Mouse (Mus musculus): ENCODE measurements around the gene Ino80d. TPM values are rescaled to one million over a fixed set of nuclear protein-coding genes. Genes with fewer than 3 reads are reported as not detected.

Gene Ino80d
- polyA plus RNA-seq, 1 experiment from 2014 or later, result 8.2 TPM

- H3K9me3 ChIP-seq (replicated peaks), result no peaks in the 10 kb centered on the region
- H3K9ac ChIP-seq (replicated peaks), result no peak overlapping the region
- no peak for ATAC-seq (ENCODE audit: low FRiP score)
Measured at GRCm38 (mm10) chr1:62947807-62948206, 166.7 kb downstream of the Ino80d start.

GRCm38 (mm10) chr1:62946987-62947386, 167.5 kb downstream of the Ino80d start:
- Histone ChIP-seq H3K27me3 (replicated peaks) (no peaks in the 10 kb centered on the region), H3K4me2 (no peak overlapping the region), H3K4me1 (peaks cover 25% of the 10 kb centered on the region), H3K9me3 (replicated peaks) (no peaks in the 10 kb centered on the region), H3K27ac (replicated peaks) (no peak overlapping the region), H3K4me3 (replicated peaks) (no peak overlapping the region), H3K36me3 (no peaks in the 10 kb centered on the region), H3K9ac (replicated peaks) (no peak overlapping the region)
- WGBS, result 46% methylated on average over 5 of the region's 5 CpGs
- no peak for ATAC-seq (ENCODE audit: low FRiP score)

More at GRCm38 (mm10) chr1:62947807-62948206, 166.7 kb downstream of the Ino80d start:
- Histone ChIP-seq H3K4me2 (no peak overlapping the region), H3K36me3 (no peaks in the 10 kb centered on the region), H3K27me3 (replicated peaks) (no peaks in the 10 kb centered on the region), H3K27ac (replicated peaks) (no peak overlapping the region), H3K4me1 (peaks cover 25% of the 10 kb centered on the region), H3K4me3 (replicated peaks) (no peak overlapping the region)

- WGBS, result 42% methylated on average over 10 of the region's 10 CpGs
Measured at GRCm38 (mm10) chr1:62934752-62935329, 179.6 kb downstream of the Ino80d start.

GRCm38 (mm10) chr1:62934100-62934513, 180.4 kb downstream of the Ino80d start:
- ATAC-seq (ENCODE audit: low FRiP score), result peak; percentile 56
- Histone ChIP-seq H3K36me3 (no peaks in the 10 kb centered on the region), H3K4me1 (peaks cover 28% of the 10 kb centered on the region), H3K4me3 (replicated peaks) (no peak overlapping the region), H3K9ac (replicated peaks) (no peak overlapping the region), H3K9me3 (replicated peaks) (no peaks in the 10 kb centered on the region), H3K27ac (replicated peaks) (peak overlapping the region; percentile 62), H3K4me2 (peak overlapping the region; percentile 32), H3K27me3 (replicated peaks) (no peaks in the 10 kb centered on the region)
- WGBS, result 23% methylated on average over 9 of the region's 9 CpGs

More at GRCm38 (mm10) chr1:62934752-62935329, 179.6 kb downstream of the Ino80d start:
- H3K9ac ChIP-seq (replicated peaks), result no peak overlapping the region
- peak overlapping the region; percentile 62 for H3K27ac ChIP-seq (replicated peaks)
- ATAC-seq (ENCODE audit: low FRiP score), result peak; percentile 43
- H3K36me3 ChIP-seq, result no peaks in the 10 kb centered on the region
- H3K27me3 ChIP-seq (replicated peaks), result no peaks in the 10 kb centered on the region
- H3K9me3 ChIP-seq (replicated peaks), result no peaks in the 10 kb centered on the region
- peaks cover 28% of the 10 kb centered on the region for H3K4me1 ChIP-seq
- H3K4me2 ChIP-seq, result peak overlapping the region; percentile 32; the same call in 1 of the 2 replicates
- no peak overlapping the region for H3K4me3 ChIP-seq (replicated peaks)

GRCm38 (mm10) chr1:62933288-62934099, 181.0 kb downstream of the Ino80d start:
- Histone ChIP-seq H3K27ac (replicated peaks) (peak overlapping the region; percentile 62), H3K9me3 (replicated peaks) (no peaks in the 10 kb centered on the region), H3K9ac (replicated peaks) (no peak overlapping the region), H3K4me2 (peak overlapping the region; percentile 32; the same call in 1 of the 2 replicates), H3K27me3 (replicated peaks) (no peaks in the 10 kb centered on the region), H3K4me1 (peaks cover 28% of the 10 kb centered on the region), H3K4me3 (replicated peaks) (no peak overlapping the region), H3K36me3 (no peaks in the 10 kb centered on the region)
- WGBS, result 49% methylated on average over 15 of the region's 15 CpGs
- 0 out of 2 replicates have a peak, but pooled peaks have one; percentile 40 for ATAC-seq (ENCODE audit: low FRiP score)

- ATAC-seq (ENCODE audit: low FRiP score), result no peak
- no peaks in the 10 kb centered on the region for H3K9me3 ChIP-seq (replicated peaks)
- H3K27ac ChIP-seq (replicated peaks), result no peak overlapping the region
- H3K4me1 ChIP-seq, result peaks cover 20% of the 10 kb centered on the region
- H3K9ac ChIP-seq (replicated peaks), result no peak overlapping the region
- 6% methylated on average over 8 of the region's 8 CpGs for WGBS
- H3K4me3 ChIP-seq (replicated peaks), result no peak overlapping the region
- H3K36me3 ChIP-seq, result no peaks in the 10 kb centered on the region
- H3K27me3 ChIP-seq (replicated peaks), result no peaks in the 10 kb centered on the region
- H3K4me2 ChIP-seq, result no peak overlapping the region
Measured at GRCm38 (mm10) chr1:62929477-62929876, 185.0 kb downstream of the Ino80d start.

GRCm38 (mm10) chr1:62919219-62919618, 195.2 kb downstream of the Ino80d start:
- no peaks in the 10 kb centered on the region for H3K9me3 ChIP-seq (replicated peaks)
- no peak overlapping the region for H3K4me3 ChIP-seq (replicated peaks)
- H3K9ac ChIP-seq (replicated peaks), result no peak overlapping the region
- 95% methylated on average over 6 of the region's 6 CpGs for WGBS
- no peak overlapping the region for H3K27ac ChIP-seq (replicated peaks)
- no peak overlapping the region for H3K4me2 ChIP-seq
- H3K36me3 ChIP-seq, result no peaks in the 10 kb centered on the region
- H3K4me1 ChIP-seq, result no peaks in the 10 kb centered on the region
- no peaks in the 10 kb centered on the region for H3K27me3 ChIP-seq (replicated peaks)
- ATAC-seq (ENCODE audit: low FRiP score), result no peak

- no peak overlapping the region for H3K9ac ChIP-seq (replicated peaks)
- 55% methylated on average over 9 of the region's 9 CpGs for whole genome bisulfite sequencing
- no peak overlapping the region for H3K4me3 ChIP-seq (replicated peaks)
- no peaks in the 10 kb centered on the region for H3K36me3 ChIP-seq
- no peak for ATAC-seq (ENCODE audit: low FRiP score)
- H3K9me3 ChIP-seq (replicated peaks), result no peaks in the 10 kb centered on the region
- H3K27ac ChIP-seq (replicated peaks), result no peak overlapping the region
- no peaks in the 10 kb centered on the region for H3K27me3 ChIP-seq (replicated peaks)
- H3K4me1 ChIP-seq, result no peaks in the 10 kb centered on the region
- no peak overlapping the region for H3K4me2 ChIP-seq
Measured at GRCm38 (mm10) chr1:62916609-62917008, 197.9 kb downstream of the Ino80d start.

- Histone ChIP-seq H3K36me3 (no peaks in the 10 kb centered on the region), H3K4me1 (peaks cover 12% of the 10 kb centered on the region), H3K4me3 (replicated peaks) (no peak overlapping the region), H3K4me2 (no peak overlapping the region), H3K9ac (replicated peaks) (no peak overlapping the region), H3K9me3 (replicated peaks) (no peaks in the 10 kb centered on the region), H3K27me3 (replicated peaks) (no peaks in the 10 kb centered on the region), H3K27ac (replicated peaks) (no peak overlapping the region)
- ATAC-seq (ENCODE audit: low FRiP score), result no peak
- WGBS, result 85% methylated on average over 6 of the region's 6 CpGs
Measured at GRCm38 (mm10) chr1:62914495-62914894, 200.0 kb downstream of the Ino80d start.

- H3K27ac ChIP-seq (replicated peaks), result no peak overlapping the region
- WGBS, result 29% methylated on average over 7 of the region's 7 CpGs
- peaks cover 16% of the 10 kb centered on the region for H3K4me1 ChIP-seq
Measured at GRCm38 (mm10) chr1:62911426-62911825, 203.0 kb downstream of the Ino80d start.

GRCm38 (mm10) chr1:62909126-62909525, 205.3 kb downstream of the Ino80d start:
- Histone ChIP-seq H3K4me2 (no peak overlapping the region), H3K27ac (replicated peaks) (no peak overlapping the region), H3K9me3 (replicated peaks) (no peaks in the 10 kb centered on the region), H3K4me1 (peaks cover 22% of the 10 kb centered on the region), H3K27me3 (replicated peaks) (no peaks in the 10 kb centered on the region), H3K9ac (replicated peaks) (no peak overlapping the region), H3K4me3 (replicated peaks) (no peak overlapping the region), H3K36me3 (no peaks in the 10 kb centered on the region)
- 80% methylated on average over 5 of the region's 5 CpGs for WGBS
- no peak for ATAC-seq (ENCODE audit: low FRiP score)

More at GRCm38 (mm10) chr1:62911426-62911825, 203.0 kb downstream of the Ino80d start:
- no peaks in the 10 kb centered on the region for H3K36me3 ChIP-seq
- H3K4me3 ChIP-seq (replicated peaks), result no peak overlapping the region
- no peak for ATAC-seq (ENCODE audit: low FRiP score)
- H3K9ac ChIP-seq (replicated peaks), result no peak overlapping the region
- no peaks in the 10 kb centered on the region for H3K9me3 ChIP-seq (replicated peaks)
- H3K27me3 ChIP-seq (replicated peaks), result no peaks in the 10 kb centered on the region
- no peak overlapping the region for H3K4me2 ChIP-seq

GRCm38 (mm10) chr1:62908508-62908907, 206.0 kb downstream of the Ino80d start:
- Histone ChIP-seq H3K4me3 (replicated peaks) (no peak overlapping the region), H3K9ac (replicated peaks) (no peak overlapping the region), H3K9me3 (replicated peaks) (no peaks in the 10 kb centered on the region), H3K4me2 (no peak overlapping the region), H3K27me3 (replicated peaks) (no peaks in the 10 kb centered on the region), H3K4me1 (peaks cover 22% of the 10 kb centered on the region), H3K36me3 (no peaks in the 10 kb centered on the region), H3K27ac (replicated peaks) (no peak overlapping the region)
- ATAC-seq (ENCODE audit: low FRiP score), result no peak
- WGBS, result 75% methylated on average over 6 of the region's 6 CpGs

All from neural tube, embryonic 15.5 days (tissue).